Mouse (Mus musculus) liver, embryonic 11.5 days (tissue): ENCODE data around the gene Kcnma1. TPM values are rescaled to one million over a fixed set of nuclear protein-coding genes. Genes with fewer than 3 reads are reported as not detected.

Experiments
- ATAC-seq: fragments of 200-750 bp; cut with Nextera tagmentation; replicated peaks from 2 replicates; pipeline ENCODE4 v1.8.0; 2017; ENCODE audit warnings: moderate number of reproducible peaks, mild to moderate bottlenecking, moderate TSS enrichment, moderate library complexity; ENCODE audit not compliant: low FRiP score
- DNase-seq: peaks from one replicate; pipeline ENCODE4 v3.0.0-alpha.2; 2017; ENCODE audit warnings: low spot score
- H3K27ac ChIP-seq: fragments of 300-500 bp; sonication (generic); 2 replicates; pipeline ENCODE4 v1.5.1; 2014; ENCODE audit warnings: mild to moderate bottlenecking, low read depth, low read length, control low read depth
- H3K27me3 ChIP-seq: fragments of 300-500 bp; sonication (generic); replicated peaks from 2 replicates; pipeline ENCODE4 v1.6.1; 2014; ENCODE audit warnings: low read length, mixed read lengths; ENCODE audit not compliant: control insufficient read depth, insufficient read depth
- H3K36me3 ChIP-seq: fragments of 300-500 bp; sonication (generic); 2 replicates; pipeline ENCODE4 v1.6.1; 2014; ENCODE audit warnings: mild to moderate bottlenecking, low read length, moderate library complexity, mixed read lengths; ENCODE audit not compliant: control insufficient read depth, insufficient read depth
- H3K4me1 ChIP-seq: fragments of 300-500 bp; sonication (generic); replicated peaks from 2 replicates; pipeline ENCODE4 v1.6.1; 2014; ENCODE audit warnings: low read length, mixed read lengths; ENCODE audit not compliant: control insufficient read depth, insufficient read depth
- H3K4me2 ChIP-seq: fragments of 300-500 bp; sonication (generic); 2 replicates; pipeline ENCODE4 v1.6.1; 2014; ENCODE audit warnings: mild to moderate bottlenecking, control low read depth, moderate library complexity
- H3K4me3 ChIP-seq: fragments of 300-500 bp; sonication (generic); 2 replicates; pipeline ENCODE4 v1.5.1; 2014; ENCODE audit warnings: low read depth, low read length, control low read depth
- H3K9ac ChIP-seq: fragments of 300-500 bp; sonication (generic); 2 replicates; pipeline ENCODE4 v1.6.1; 2014; ENCODE audit warnings: low read depth, low read length, control low read depth
- H3K9me3 ChIP-seq: fragments of 300-500 bp; sonication (generic); 2 replicates; pipeline ENCODE4 v1.6.1; 2016; ENCODE audit warnings: low read length, inconsistent platforms, mixed read lengths; ENCODE audit not compliant: control insufficient read depth
- WGBS: fragments of 180-500 bp; shearing (Covaris S2); extraction: QIAGEN DNeasy Blood & Tissue Kit; methylation state at CpG from one replicate; pipeline ENCODE4 v1.1.7; 2014; 5-methylcytosine and 5-hydroxymethylcytosine counted together
- polyA plus RNA-seq: library from polyadenylated mRNA; unstranded; fragments of >200 nt; fragmentation: Nextera tagmentation; extraction: Ambion mirVana; gene quantifications from 2 replicates; pipeline ENCODE4 v1.2.1, GENCODE M21; 2014

The Kcnma1 gene
- polyA plus RNA-seq, 1 experiment from 2014 or later: 0.58 TPM

GRCm38 (mm10) chr14:24020718-24021117, 6.4 kb upstream of the Kcnma1 start:
- 73% methylated on average over 4 of the region's 4 CpGs for WGBS
- ATAC-seq (no peak), DNase-seq (no peak)
- Histone ChIP-seq H3K27me3 (no peaks in the 10 kb centered on the region), H3K4me1 (no peaks in the 10 kb centered on the region), H3K9ac (no peak overlapping the region), H3K9me3 (no peaks in the 10 kb centered on the region), H3K4me3 (no peak overlapping the region), H3K27ac (no peak overlapping the region), H3K4me2 (no peak overlapping the region), H3K36me3 (no peaks in the 10 kb centered on the region)

GRCm38 (mm10) chr14:24009978-24010377, 4.3 kb downstream of the Kcnma1 start:
- H3K27ac ChIP-seq: no peak overlapping the region
- ATAC-seq (no peak), DNase-seq (no peak)
- H3K36me3 ChIP-seq: no peaks in the 10 kb centered on the region
- H3K27me3 ChIP-seq: peaks cover 24% of the 10 kb centered on the region
- no peaks in the 10 kb centered on the region for H3K4me1 ChIP-seq
- H3K9ac ChIP-seq: no peak overlapping the region
- no peak overlapping the region for H3K4me3 ChIP-seq
- 63% methylated on average over 1 of the region's 1 CpGs for WGBS
- H3K4me2 ChIP-seq: no peak overlapping the region
- H3K9me3 ChIP-seq: no peaks in the 10 kb centered on the region

GRCm38 (mm10) chr14:24008252-24008651, 6.0 kb downstream of the Kcnma1 start:
- no peaks in the 10 kb centered on the region for H3K9me3 ChIP-seq
- H3K27ac ChIP-seq: no peak overlapping the region
- peaks cover 39% of the 10 kb centered on the region for H3K27me3 ChIP-seq
- no peaks in the 10 kb centered on the region; the same call in 1 of the 2 replicates for H3K4me1 ChIP-seq
- H3K9ac ChIP-seq: no peak overlapping the region
- no peak for ATAC-seq
- no peaks in the 10 kb centered on the region for H3K36me3 ChIP-seq
- no peak overlapping the region for H3K4me2 ChIP-seq
- peak; percentile 35 for DNase-seq
- no peak overlapping the region for H3K4me3 ChIP-seq
- WGBS: 17% methylated on average over 7 of the region's 7 CpGs

- Histone ChIP-seq H3K27me3 (peaks cover 55% of the 10 kb centered on the region), H3K4me3 (no peak overlapping the region), H3K36me3 (no peaks in the 10 kb centered on the region), H3K9ac (no peak overlapping the region), H3K9me3 (no peaks in the 10 kb centered on the region), H3K4me2 (no peak overlapping the region), H3K4me1 (no peaks in the 10 kb centered on the region; the same call in 1 of the 2 replicates), H3K27ac (no peak overlapping the region)
- no peak for ATAC-seq
- no peak for DNase-seq
- 84% methylated on average over 2 of the region's 2 CpGs for WGBS
Measured at GRCm38 (mm10) chr14:24006276-24006675, 8.0 kb downstream of the Kcnma1 start.

- H3K27ac ChIP-seq: no peak overlapping the region
- no peaks in the 10 kb centered on the region; the same call in 1 of the 2 replicates for H3K4me1 ChIP-seq
- H3K36me3 ChIP-seq: no peaks in the 10 kb centered on the region
- H3K4me3 ChIP-seq: peak overlapping the region; percentile 59
- peaks cover 65% of the 10 kb centered on the region for H3K27me3 ChIP-seq
- H3K9me3 ChIP-seq: no peaks in the 10 kb centered on the region
- no peak overlapping the region for H3K9ac ChIP-seq
- ATAC-seq: no peak
- peak; percentile 40 for DNase-seq
- peak overlapping the region; percentile 69 for H3K4me2 ChIP-seq
- WGBS: under 1% methylated on average over 57 of the region's 82 CpGs
Measured at GRCm38 (mm10) chr14:24004471-24005271, 9.6 kb downstream of the Kcnma1 start.

GRCm38 (mm10) chr14:24003450-24004381, 10.6 kb downstream of the Kcnma1 start:
- no peak overlapping the region for H3K9ac ChIP-seq
- H3K27me3 ChIP-seq: peaks cover 65% of the 10 kb centered on the region
- peak overlapping the region; percentile 59 for H3K4me3 ChIP-seq
- peak overlapping the region; percentile 69 for H3K4me2 ChIP-seq
- WGBS: 2% methylated on average over 56 of the region's 85 CpGs
- no peaks in the 10 kb centered on the region for H3K9me3 ChIP-seq
- ATAC-seq: no peak
- no peak overlapping the region for H3K27ac ChIP-seq
- H3K4me1 ChIP-seq: no peaks in the 10 kb centered on the region; the same call in 1 of the 2 replicates
- no peaks in the 10 kb centered on the region for H3K36me3 ChIP-seq
- DNase-seq: peak; percentile 41

- 45% methylated on average over 5 of the region's 5 CpGs for WGBS
Measured at GRCm38 (mm10) chr14:24002647-24003046, 11.6 kb downstream of the Kcnma1 start.

GRCm38 (mm10) chr14:23997912-23998311, 16.4 kb downstream of the Kcnma1 start:
- no peaks in the 10 kb centered on the region for H3K36me3 ChIP-seq
- H3K27ac ChIP-seq: no peak overlapping the region
- no peak overlapping the region for H3K4me3 ChIP-seq
- no peak overlapping the region for H3K9ac ChIP-seq
- DNase-seq (no peak), ATAC-seq (no peak)
- 75% methylated on average over 6 of the region's 6 CpGs for WGBS
- peaks cover 23% of the 10 kb centered on the region for H3K27me3 ChIP-seq
- no peaks in the 10 kb centered on the region for H3K9me3 ChIP-seq
- no peak overlapping the region for H3K4me2 ChIP-seq
- H3K4me1 ChIP-seq: no peaks in the 10 kb centered on the region

More at GRCm38 (mm10) chr14:24002647-24003046, 11.6 kb downstream of the Kcnma1 start:
- Histone ChIP-seq H3K9ac (no peak overlapping the region), H3K9me3 (no peaks in the 10 kb centered on the region), H3K4me1 (no peaks in the 10 kb centered on the region; the same call in 1 of the 2 replicates), H3K4me3 (no peak overlapping the region), H3K27ac (no peak overlapping the region), H3K36me3 (no peaks in the 10 kb centered on the region), H3K27me3 (peaks cover 64% of the 10 kb centered on the region), H3K4me2 (no peak overlapping the region)
- no peak for DNase-seq
- no peak for ATAC-seq
